Mouse (Mus musculus) ES-E14 (cell line): Measurements from ENCODE around the gene Rnf212. TPM values are rescaled to one million over a fixed set of nuclear protein-coding genes. Genes with fewer than 3 reads are reported as not detected.
"Not testable (repeated sequence)": the region's sequence is repeated elsewhere in the genome, so short reads cannot be mapped to it uniquely, and the experiment has no call there.

ENCODE experiments used
- DNase-seq: peaks from one replicate; pipeline ENCODE4 v3.0.0-alpha.2; 2013; ENCODE audit warnings: low read depth, low spot score
- H3K27ac ChIP-seq: 2 replicates; pipeline ENCODE4 v1.5.1; 2012; ENCODE audit warnings: low read depth, mild to moderate bottlenecking, low read length, moderate library complexity, mixed read lengths; ENCODE audit not compliant: poor library complexity, insufficient read depth, severe bottlenecking
- H3K36me3 ChIP-seq: 2 replicates; pipeline ENCODE4 v1.6.1; 2012; ENCODE audit warnings: mild to moderate bottlenecking, low read length, moderate library complexity, mixed read lengths; ENCODE audit not compliant: control insufficient read depth, poor library complexity, insufficient read depth, severe bottlenecking
- H3K4me1 ChIP-seq, 2 experiments: fragments of 150-350 bp in 1 of 2; sonication (generic) in 1 of 2; 2 replicates each; pipeline ENCODE4 v1.6.1; 2012; ENCODE audit warnings: low read length in 2 of 2, mild to moderate bottlenecking in 1 of 2, mixed read lengths in 1 of 2; ENCODE audit not compliant: control insufficient read depth in 2 of 2, insufficient read depth in 2 of 2, poor library complexity in 1 of 2
- H3K4me3 ChIP-seq, 2 experiments: fragments of 150-350 bp in 1 of 2; sonication (generic) in 1 of 2; 2 replicates each; pipeline ENCODE4 v1.5.1; 2012; ENCODE audit warnings: low read length in 2 of 2, low read depth in 1 of 2, mild to moderate bottlenecking in 1 of 2, mixed read lengths in 1 of 2; ENCODE audit not compliant: insufficient read depth in 1 of 2, poor library complexity in 1 of 2, severe bottlenecking in 1 of 2
- H3K9ac ChIP-seq: 2 replicates; pipeline ENCODE4 v1.6.1; 2012; ENCODE audit warnings: low read depth, mild to moderate bottlenecking, low read length, mixed read lengths; ENCODE audit not compliant: poor library complexity, insufficient read depth, severe bottlenecking
- H3K9me3 ChIP-seq: fragments of 150-350 bp; sonication (generic); 2 replicates; pipeline ENCODE4 v1.6.1; 2012; ENCODE audit warnings: low read depth, mild to moderate bottlenecking, low read length; ENCODE audit not compliant: control insufficient read depth, insufficient read depth
- CHD2 ChIP-seq: IDR thresholded peaks from 2 replicates; pipeline ENCODE4 v1.6.1; 2014; ENCODE audit warnings: mild to moderate bottlenecking, low read depth, low read length, inconsistent platforms
- HCFC1 ChIP-seq: IDR thresholded peaks from 2 replicates; pipeline ENCODE4 v1.6.1; 2012; ENCODE audit warnings: low read length, inconsistent platforms, borderline replicate concordance; ENCODE audit not compliant: insufficient read depth
- MAFK ChIP-seq: IDR thresholded peaks from 2 replicates; pipeline ENCODE4 v1.6.1; 2014; ENCODE audit warnings: mild to moderate bottlenecking, low read depth, low read length, inconsistent platforms; ENCODE audit not compliant: insufficient read depth
- ZC3H11A ChIP-seq: IDR thresholded peaks from 2 replicates; pipeline ENCODE4 v1.6.1; 2012; ENCODE audit warnings: low read depth, mild to moderate bottlenecking, inconsistent platforms, low read length, borderline replicate concordance
- ZNF384 ChIP-seq: IDR thresholded peaks from 2 replicates; pipeline ENCODE4 v1.6.1; 2012; ENCODE audit warnings: low read depth, low read length, inconsistent platforms
- in situ Hi-C, 2 experiments: fragments of 600-800 bp; cut with MboI; formaldehyde crosslinking; loops; one replicate each; pipeline ENCODE4 v1.15.1; 2025; ENCODE audit warnings: low sequenced_read_pairs in 2 of 2, inconsistent platforms in 1 of 2; ENCODE audit not compliant: unreplicated experiment in 2 of 2
- total RNA-seq: library from RNA; depleted of rRNA; stranded (reverse); fragments of 300-350 nt; gene quantifications from 2 replicates; pipeline ENCODE4 v1.2.3, GENCODE M21; 2012; rRNA removed

Rnf212 gene
- 0.31 TPM in 1 of 2 replicates, not detected in the other for total RNA-seq

GRCm38 (mm10) chr5:108774630-108775306, at the start of gene Rnf212:
Rnf212 (minus strand) TSS chr5:108774982.
- Histone ChIP-seq H3K4me3 (peak within 1 kb of the TSS in 1 of 2 experiments; percentile 51; a peak in 3 of 4 replicates), H3K36me3 (no peaks in the 10 kb centered on the region), H3K27ac (no peak within 1 kb of the TSS), H3K9me3 (no peaks in the 10 kb centered on the region), H3K4me1 (peaks cover 0 to 3% of the 10 kb centered on the region in 2 experiments; a peak in 1 of 4 replicates), H3K9ac (peak within 1 kb of the TSS; percentile 6; the same call in 1 of the 2 replicates)
- in situ Hi-C loops, result no loop called here
- peak; percentile 54 for DNase-seq
- TF ChIP-seq ZNF384 (no peak), MAFK (no peak), ZC3H11A (no peak), HCFC1 (no peak)

GRCm38 (mm10) chr5:108823276-108823675, 48.5 kb upstream of the Rnf212 start:
- Histone ChIP-seq H3K9me3 (no peaks in the 10 kb centered on the region), H3K27ac (no peak overlapping the region), H3K9ac (no peak overlapping the region), H3K36me3 (no peaks in the 10 kb centered on the region), H3K4me3 (no peak overlapping the region), H3K4me1 (no peaks in the 10 kb centered on the region)
- DNase-seq, result no peak
- TF ChIP-seq MAFK (no peak), HCFC1 (no peak), CHD2 (no peak), ZNF384 (no peak), ZC3H11A (no peak)
- in situ Hi-C loops, result no loop called here

GRCm38 (mm10) chr5:108808750-108809149, 34.0 kb upstream of the Rnf212 start, which contains the start of gene Vmn2r8:
Vmn2r8 (minus strand) TSS chr5:108808850.
- DNase-seq, H3K27ac ChIP-seq, H3K4me3 ChIP-seq, H3K36me3 ChIP-seq, H3K4me1 ChIP-seq, H3K9me3 ChIP-seq, in situ Hi-C loops, H3K9ac ChIP-seq: not testable (repeated sequence)

- no peak for DNase-seq
- in situ Hi-C loops, result no loop called here
- no peaks in the 10 kb centered on the region for H3K4me1 ChIP-seq
- no peaks in the 10 kb centered on the region for H3K36me3 ChIP-seq
- no peak for TF ChIP-seq CHD2
- no peak for TF ChIP-seq MAFK
- no peak for TF ChIP-seq ZC3H11A
- no peak for TF ChIP-seq HCFC1
- TF ChIP-seq ZNF384, result no peak
- H3K9me3 ChIP-seq, result no peaks in the 10 kb centered on the region
- H3K9ac ChIP-seq, result no peak overlapping the region
- no peak overlapping the region for H3K4me3 ChIP-seq
- H3K27ac ChIP-seq, result no peak overlapping the region
These were observed 28.9 kb upstream of the Rnf212 start for GRCm38 (mm10) chr5:108803646-108804045.

- DNase-seq, in situ Hi-C loops: not testable (repeated sequence)
These were observed 20.5 kb upstream of the Rnf212 start, which contains the start of gene Tmed11 for GRCm38 (mm10) chr5:108795263-108795662. Tmed11 (minus strand) TSS chr5:108795363.

GRCm38 (mm10) chr5:108790385-108790784, 15.6 kb upstream of the Rnf212 start:
- H3K4me3 ChIP-seq, in situ Hi-C loops, H3K4me1 ChIP-seq, H3K9ac ChIP-seq, H3K9me3 ChIP-seq, H3K36me3 ChIP-seq, H3K27ac ChIP-seq: not testable (repeated sequence)
- DNase-seq, result peak; percentile 33

More at GRCm38 (mm10) chr5:108795263-108795662, 20.5 kb upstream of the Rnf212 start, which contains the start of gene Tmed11:
- H3K9me3 ChIP-seq, H3K36me3 ChIP-seq, H3K4me3 ChIP-seq, H3K27ac ChIP-seq, H3K4me1 ChIP-seq, H3K9ac ChIP-seq: not testable (repeated sequence)
